Mouse (Mus musculus) spleen, postnatal 14 days (tissue): Measurements from ENCODE around the gene Gm20425.
"Not testable (repeated sequence)": the region's sequence is repeated elsewhere in the genome, so short reads cannot be mapped to it uniquely, and the experiment has no call there.

Source experiments
- DNase-seq, 2 experiments: peaks; one replicate each; pipeline ENCODE4 v3.0.0; 2021 to 2022; ENCODE audit warnings: low spot score in 2 of 2

The Gm20425 gene

DNA sequence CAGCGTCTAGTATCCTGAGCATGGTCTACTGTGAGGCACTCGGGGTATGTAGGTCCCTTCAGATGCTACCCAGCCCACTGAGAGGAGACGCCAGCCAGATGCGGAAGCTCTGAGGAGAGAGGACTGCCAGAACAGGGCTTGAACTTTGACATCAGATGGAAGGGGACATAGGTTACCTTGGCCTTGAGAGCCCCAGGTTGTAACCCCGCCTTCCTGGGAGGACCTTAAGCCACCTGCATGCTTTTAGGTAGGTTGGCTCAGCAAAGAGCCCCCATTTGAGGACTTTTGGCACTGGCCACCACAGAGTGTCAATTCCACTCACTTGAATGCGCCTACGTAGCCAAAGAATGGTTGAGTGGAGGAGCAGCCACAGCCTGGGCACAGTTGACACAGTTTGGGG lies 5.4 kb downstream of the Gm20425 start:
- no peak for DNase-seq

DNA sequence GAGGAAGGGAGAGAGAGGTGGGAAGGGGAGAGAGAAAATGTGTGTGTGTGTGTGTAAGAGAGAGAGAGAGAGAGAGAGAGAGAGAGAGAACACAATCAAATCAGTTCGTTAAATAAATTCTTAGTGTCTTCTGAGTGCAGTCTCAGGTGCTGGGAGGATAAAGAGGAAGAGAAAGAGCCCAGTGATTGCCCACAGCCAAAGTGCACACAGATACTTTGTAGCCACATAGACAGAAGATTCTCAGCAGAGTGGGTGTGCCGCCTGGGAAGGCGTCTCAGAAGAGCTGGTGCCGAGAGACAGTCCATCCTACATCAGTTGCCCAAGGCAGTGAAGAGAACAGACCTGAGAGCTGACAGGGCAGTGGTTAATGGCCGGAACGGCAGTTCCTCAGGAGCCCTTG lies 15.8 kb downstream of the Gm20425 start:
- DNase-seq = no peak

DNA sequence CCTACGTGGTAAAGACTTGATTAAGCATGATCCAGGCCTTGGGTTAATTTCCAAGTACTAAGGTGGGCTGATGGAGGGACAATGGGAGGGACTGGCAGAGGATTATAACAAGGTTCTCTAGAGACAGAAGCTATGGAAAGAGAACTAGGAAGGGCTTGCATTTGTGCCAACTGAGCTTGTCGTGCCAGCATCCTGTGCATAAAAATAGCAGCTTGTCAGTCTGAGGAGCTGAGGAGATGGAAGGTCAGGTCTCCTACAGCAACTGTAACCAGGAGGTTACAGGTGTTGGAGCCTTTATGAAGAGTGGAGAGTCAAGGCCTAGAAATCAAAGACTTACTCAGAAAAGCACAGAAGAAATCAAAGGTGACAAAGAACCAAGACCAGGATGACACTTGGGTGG lies 16.5 kb downstream of the Gm20425 start:
- DNase-seq = no peak

DNA sequence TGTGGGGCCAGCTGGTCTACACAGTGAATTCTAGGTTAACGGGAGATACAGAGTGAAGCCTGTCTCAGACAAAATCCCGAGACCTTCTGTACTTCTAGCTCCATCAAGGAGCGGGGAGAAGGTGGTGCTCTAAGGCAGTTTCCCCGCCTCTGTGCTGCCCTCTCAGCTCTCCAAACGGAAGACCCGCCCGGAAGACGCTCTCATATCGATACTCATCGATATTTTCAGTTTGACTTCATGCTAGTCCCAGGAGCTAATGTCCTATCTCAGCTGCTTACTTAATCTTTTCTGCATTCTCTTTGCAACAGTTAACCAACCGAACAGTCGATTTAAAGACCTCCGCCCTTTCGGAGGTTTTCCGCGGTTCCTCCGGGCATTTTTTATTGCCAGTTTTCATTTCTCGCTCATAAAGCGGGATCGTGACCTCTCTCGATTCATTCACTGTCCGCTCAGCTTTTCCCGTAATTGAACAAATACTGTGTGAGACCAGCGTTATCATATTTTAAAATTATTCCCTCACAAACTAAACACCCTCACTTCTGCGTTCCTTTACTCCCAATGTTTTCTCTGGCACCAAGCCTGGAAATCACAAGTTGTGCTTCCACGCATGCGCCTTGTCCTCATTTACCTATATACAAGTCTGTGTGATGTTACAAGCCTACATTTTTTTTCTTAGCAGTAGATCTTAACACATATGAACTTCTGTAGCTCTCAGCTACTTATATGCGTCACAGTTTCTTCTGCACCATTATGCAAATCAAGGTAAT lies 17.3 kb downstream of the Gm20425 start:
- DNase-seq = no peak

DNA sequence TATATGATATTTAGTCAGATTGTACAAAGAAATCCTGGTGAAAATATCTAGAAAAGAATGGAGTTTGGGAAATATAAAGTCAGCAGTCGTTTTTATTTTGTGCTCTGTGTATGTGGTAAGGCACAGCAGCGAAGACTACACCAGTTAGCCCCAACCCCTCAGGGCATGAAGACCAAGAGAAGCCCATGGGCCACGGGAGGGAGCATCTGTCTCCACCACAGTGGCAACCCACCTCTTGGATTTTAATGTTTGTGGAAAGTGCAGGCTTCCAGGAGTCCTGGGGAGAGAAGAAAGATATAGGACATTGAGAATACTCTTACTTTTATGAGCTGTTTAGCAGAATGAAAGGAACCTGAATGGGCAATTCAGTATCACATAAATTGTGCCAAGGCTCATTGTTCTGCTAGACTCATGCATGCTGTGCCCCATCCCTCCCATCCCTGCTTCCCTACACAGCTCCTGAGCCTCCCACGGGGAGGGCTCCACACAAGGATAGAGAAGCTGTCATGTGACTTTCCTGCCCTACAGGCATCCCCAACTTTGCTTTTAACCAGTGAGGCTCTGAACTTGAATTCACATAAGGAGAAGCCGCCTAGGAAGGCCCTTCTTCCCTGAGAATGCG lies 21.2 kb downstream of the Gm20425 start:
- DNase-seq = no peak

DNA sequence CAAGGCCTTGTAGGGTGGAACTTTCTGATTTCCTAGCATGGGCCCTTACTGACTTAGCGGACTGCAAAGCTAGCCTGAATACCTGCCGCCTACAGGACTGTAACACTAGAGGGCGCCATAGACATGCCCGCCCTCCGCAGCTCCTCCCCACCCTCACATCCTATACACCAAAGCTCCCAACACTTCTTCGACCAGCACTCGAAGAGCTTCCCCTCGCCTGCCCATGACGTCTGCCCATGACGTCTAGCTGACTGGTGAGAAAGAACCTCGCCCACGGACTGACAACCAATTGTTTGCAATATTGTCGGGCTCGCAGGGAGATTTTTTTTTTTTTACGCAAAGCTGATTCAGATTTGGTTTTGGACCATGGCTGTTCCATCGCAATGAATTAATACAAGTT lies 22.3 kb downstream of the Gm20425 start:
- peak; percentile 34 to 52 for DNase-seq

DNA sequence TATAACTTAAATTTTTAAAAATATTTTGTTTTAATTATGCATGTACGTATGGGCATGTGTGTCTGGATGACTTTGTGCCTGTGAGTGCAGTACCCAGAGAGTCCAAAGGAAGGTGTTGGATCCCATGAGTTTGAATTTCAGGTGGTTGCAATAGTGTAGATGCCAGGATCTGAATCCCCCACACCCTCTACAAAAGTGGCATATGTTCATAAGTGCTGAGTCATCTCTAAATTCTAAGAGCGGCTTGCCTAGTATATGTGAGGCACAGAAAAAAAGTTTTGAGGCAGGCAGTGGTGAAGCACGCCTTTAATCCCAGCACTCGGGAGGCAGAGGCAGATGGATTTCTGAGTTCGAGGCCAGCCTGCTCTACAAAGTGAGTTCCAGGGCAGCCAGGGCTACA lies 24.3 kb downstream of the Gm20425 start:
- no peak for DNase-seq

DNA sequence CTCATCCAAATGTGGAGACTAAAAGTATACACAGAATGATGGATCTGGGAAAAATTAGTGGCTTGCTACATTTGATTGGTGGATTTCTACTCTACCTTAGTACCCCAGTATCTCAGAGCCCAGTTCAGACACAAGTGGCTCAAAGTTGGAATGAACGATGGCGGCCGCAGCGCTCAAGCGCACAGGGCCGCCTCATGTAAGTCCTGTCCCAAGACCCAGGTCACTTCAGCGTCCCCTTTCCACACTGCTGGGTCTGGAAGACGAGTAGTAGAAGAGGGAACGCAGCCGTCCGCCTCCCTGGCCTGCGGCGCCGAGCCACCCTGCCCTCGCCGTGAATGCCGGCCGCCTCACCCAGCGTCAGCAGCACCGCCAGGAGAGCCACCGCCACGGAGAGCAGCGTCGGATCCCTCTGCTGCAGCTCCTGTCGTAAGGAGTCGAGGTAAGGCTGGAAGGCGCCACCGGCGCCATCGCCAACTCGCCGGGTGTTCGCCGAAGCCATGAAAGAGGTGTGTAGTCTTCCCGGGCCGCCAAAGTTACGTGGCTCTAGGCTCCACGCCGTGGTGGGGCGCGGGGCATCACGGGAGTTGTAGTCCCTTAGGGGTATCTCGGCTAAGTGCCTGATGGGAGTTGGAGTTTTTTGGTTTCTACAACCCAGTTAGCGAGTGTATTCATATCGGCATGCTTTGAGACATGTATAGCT lies 28.4 kb downstream of the Gm20425 start, which contains the start of gene Srprb:
TSS of gene Srprb (minus strand) at position 577 of the 700 bp plus-strand sequence.
- peak; percentile 85 to 92 for DNase-seq

DNA sequence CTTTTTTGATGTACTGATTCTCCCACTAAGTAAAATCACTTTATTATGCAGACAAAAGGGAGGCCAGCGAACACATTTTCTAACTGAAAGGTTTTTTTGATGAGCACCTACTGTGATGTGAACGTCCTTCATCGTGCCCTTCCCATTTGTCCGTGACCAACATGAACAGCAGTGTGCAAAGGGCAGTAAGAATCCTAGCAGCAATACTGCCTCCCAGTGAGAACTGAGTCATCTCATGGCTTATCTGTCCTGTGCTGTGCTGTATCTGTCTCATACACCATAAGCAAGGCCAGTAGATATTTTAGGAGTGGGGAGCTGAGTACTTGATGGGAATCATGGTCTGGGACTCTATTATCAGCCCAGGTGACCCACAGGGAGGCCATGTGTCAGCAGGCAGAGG lies 41.7 kb downstream of the Gm20425 start:
- DNase-seq = no peak

DNA sequence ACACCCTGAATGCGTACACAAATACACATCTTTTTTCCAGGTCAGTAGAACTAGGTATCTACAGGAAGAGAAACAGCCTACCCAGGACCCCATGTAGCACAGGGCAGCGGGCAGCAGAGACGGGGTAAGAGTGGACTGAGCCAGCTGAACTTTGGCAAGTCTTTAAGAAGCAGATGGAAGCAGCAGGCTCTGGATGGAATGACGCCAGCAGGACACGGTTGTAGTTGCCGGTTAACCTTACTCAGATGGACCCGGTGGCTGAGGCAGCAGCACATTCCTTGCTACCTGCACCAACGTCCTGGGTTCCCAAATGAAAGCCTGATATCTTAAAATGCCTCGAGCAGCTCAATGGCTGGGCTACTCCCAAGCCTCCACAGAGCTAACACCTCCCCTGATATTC lies 43.4 kb downstream of the Gm20425 start:
- DNase-seq = no peak

DNA sequence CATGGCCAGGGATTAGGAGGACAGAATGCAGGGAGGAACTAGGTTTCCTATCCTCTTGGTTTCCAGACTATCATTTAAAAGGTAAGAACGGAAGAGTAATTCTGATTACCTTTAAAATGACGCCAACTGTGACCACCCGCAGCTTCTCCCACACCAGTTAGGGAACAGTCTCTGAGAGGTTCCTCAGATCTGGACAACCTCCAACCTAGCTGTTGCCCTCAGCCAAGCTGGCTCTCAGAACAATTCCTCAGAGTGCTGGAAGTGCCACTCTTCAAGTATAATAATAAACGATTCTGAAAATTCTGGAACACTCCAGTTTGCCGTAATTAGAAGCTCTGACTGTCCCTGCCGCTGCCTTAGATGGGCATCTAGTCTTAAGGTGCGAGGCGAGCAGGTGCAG lies 44.2 kb downstream of the Gm20425 start:
- DNase-seq = no peak

DNA sequence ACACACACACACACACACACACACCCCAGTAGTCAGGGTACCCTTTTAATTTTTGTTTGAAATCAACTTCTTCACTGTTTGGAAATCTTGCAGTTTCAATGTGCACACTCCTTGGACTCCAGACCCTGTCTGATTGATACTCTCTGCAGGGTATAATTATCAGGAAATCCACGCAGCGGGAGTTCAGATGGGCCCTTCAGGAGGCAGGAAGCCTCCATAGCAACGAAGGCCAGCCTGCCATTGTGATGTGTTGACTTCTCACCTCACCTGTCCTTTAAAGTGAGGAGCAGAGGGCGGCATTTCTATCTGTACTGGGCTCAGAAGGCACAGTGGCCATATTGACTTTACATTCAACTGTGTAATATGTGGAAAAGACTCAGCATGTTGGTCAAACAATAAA lies 45.3 kb downstream of the Gm20425 start:
- DNase-seq = no peak

DNA sequence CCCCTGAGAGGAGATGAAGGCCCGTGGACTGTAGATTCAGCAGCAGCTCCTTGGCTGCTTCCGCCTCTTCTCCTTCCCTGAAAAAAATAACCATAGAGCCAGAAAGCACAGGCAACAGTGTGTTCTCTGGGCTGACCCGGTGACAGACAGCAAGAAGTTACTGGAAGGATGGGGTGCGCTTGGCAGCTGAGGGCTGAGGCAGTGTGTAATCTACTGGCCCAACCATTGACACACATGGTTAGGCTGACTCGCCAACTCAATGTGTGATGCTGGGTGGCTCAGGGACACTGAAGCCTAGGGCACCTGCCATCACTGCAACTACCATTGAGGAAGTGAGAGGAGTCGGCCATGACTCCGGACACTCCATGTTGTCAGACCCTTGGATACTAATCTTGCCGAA lies 48.2 kb downstream of the Gm20425 start:
- DNase-seq = no peak

DNA sequence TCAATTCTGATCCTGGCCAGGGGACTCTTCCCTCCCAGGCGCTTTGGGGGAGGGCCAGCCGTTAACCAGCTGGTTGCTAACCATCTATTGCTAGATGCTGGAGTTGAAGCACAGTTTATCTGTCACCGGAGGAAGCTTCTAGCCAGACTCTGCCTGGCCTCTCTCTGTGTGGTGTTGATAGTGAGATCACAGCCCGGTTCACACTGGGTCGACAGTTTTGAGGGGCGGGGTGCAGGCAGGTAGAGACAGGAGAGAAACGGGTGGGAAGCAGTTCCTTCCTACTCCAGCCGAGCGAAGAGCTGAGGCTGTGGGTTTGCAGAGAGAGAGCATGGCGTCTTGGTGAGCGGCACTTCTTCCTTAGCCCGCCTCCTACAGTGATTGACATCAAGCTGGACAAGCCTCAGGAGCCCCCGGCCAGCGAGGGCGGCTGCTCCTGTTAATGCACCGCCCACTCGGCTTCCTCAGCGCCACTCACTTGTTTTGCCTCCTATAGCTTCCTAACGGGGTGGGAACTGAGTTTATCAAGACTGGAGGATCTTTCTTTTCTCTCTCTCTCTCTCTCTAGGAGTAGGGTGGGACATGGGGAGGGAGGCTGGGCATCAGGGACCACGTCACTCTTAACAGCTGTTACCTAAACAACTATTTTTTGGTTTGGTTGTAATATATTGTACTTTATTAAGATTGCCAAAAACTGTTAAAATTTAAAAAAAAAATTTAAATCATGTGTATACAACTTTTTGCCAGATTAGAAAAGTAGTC lies 49.1 kb downstream of the Gm20425 start:
- DNase-seq = peak; percentile 34 to 49

DNA sequence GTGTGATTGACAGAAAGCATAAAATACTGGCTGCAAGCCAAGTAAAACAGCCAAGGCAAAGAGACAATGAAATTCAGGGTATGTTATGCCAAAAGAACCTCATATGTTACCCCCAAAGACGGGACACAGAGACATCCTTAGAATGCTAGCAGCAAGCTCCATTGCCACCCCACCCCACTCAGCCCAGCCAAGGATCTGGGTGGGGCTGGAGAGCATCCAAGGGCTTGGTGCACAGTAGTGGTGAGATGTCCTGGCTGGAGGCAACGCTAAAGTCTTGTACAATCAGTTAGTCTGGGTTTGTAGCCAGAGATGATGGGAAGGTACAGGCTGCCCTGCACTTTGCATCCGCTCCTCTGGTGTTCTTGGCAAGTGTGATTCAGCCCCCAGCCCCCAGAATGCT lies 49.8 kb downstream of the Gm20425 start:
- DNase-seq = no peak

DNA sequence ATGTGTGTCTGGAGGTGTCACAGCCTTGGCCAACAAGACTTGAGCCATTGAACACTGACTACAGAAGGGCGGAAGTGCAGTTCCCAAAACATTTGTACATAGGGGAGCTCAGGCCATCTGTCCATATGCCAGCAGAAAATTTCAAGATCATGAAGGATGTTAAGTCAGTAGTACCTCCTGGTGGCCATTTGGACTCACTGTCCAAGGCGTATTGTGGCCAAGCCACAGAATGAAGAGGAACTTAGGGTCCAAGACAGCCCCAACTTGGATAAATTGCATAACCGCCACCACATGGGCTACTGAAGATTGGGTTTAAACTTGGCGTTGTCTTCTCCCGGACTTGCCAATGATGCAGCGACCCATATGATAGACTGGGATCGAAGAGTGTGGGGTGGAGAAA lies 54.4 kb downstream of the Gm20425 start:
- DNase-seq = no peak

DNA sequence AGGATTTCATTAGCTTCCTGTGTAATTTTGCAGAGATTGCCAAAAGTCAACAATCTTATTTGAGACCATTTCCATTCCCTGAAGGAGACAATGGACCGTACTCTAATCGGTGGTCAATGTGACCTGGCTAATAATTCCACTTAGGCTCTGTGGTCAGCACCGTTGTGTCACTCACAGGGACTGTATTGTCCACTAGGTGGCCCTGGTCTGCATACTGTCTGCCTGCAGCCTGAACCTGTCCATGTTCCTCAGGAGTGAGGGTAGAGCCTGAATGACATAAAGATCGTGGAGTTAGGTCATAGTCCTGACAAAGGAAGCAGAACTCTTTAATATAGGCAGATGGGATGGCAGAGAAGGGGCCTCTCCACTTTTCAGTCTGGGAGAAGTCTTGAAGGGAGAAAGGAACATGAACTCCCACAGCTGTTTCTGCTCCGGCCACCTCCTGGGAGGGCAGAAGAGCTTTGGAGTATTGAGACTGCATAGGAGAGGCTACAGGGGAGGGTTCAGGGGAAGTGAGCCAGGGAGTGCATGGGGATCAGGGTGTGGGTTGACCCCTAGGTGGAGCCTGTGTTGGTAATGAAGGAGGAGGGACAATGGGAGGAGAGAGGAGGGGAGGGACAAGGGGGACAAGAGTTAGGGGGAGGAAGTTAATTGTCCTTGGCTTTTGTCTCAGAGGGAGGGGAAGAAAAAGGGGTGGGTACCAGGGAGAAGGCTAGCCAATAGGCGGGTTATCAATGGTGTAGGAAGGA lies 55.2 kb downstream of the Gm20425 start:
- DNase-seq = no peak

DNA sequence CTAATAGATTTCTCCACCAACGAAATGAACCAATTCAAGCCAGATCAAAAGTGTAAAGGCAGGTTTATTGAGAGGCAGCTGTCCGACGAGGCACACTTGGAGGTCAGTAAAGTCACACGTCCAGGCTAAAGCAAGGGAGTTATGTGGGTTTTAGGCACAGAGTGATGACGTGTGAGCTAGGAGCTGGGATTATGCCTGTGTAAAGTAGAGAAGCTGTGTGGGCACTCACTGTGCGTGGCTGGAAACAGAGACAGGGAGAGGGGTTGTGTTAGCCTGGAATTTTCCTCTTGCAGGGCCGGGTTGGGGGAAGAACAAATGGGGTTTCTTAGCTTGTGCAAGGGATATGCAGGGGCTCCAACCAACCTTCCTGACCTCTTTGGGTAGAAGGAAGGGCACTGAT lies 61.3 kb downstream of the Gm20425 start:
- no peak for DNase-seq

DNA sequence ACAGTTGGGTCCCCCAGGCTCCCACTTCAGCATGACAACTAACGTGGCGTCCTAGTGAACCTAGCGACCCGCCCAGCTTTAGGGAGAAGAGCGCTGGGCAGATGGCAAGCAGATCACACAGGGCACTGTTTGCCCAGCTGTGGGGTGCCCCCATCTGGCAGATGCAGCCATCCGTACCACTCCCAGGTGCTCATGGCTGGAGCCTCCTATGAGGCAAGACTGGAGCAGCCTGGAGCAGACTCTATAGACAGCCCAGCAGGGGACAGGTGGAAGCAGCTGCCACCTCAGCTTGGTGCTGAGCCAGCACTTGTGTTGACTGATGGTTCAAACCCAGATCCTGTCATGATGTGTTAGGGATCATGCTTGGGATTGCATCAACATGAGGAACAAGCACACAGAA lies 62.1 kb downstream of the Gm20425 start:
- DNase-seq = no peak

DNA sequence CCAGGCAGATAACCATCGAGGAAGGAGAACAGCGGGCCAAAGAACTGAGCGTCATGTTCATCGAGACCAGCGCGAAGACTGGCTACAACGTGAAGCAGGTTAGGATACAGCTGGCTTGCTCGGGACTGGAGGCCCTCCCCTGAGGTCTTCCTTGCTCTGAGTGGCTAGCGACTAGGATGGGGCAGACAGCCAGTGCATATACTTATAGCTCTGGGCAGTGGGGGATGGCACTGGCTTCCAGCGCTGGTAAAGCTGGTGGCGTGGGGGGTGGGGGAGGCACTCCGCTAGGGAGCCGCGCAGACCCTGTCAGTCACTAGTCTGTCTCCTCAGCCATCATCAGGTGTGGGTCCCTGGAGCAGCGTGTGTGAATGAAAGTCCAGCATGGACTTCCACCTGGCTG lies 66.3 kb downstream of the Gm20425 start:
- DNase-seq = no peak

DNA sequence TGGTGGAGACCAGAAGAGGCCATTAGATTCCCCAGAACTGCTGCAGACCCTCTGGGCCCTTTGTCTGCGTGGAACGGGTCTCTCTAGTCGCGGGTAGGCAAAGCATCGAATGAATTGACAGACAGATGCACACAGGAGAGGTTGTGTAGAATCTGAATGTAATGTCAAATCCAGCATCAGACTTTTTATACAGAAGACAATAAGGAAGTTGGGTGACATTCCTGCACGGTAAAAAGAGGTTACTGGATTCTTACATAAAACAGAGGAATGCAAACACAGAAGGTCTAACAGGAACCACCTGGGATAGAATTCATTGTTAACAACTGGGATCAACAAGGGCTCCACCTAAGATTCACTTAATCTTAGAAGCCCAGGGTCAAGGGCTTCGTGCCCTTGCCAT lies 74.9 kb downstream of the Gm20425 start:
- DNase-seq = not testable (repeated sequence)

DNA sequence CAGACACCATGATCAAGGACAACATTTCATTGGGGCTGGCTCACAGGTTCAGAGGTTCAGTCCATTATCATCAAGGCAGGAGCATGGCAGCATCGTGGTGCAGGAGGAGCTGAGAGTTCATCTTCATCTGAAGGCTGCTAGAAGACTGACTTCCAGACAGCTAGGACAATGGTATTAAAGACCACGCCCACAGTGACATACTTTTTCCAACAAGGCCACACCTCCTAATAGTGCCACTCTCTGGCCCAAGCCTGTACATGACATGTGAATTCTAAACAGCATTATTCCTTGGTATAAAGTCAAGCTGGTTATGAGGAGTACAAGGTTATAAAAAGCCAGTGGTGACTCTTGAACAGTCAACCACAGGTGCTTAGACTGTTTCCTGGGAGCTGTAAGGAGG lies 75.5 kb downstream of the Gm20425 start:
- DNase-seq = no peak
